Mouse (Mus musculus) CH12F3 (cell line): ENCODE data around the gene Vmn2r104.

Source experiments
- in situ Hi-C: fragments of 300-500 bp; cut with MboI; formaldehyde crosslinking; loops from 2 replicates; pipeline ENCODE4 v1.14.3; 2020; ENCODE audit warnings: low sequenced_read_pairs

The Vmn2r104 gene

GRCm38 (mm10) chr17:20048236-20048635 is at the start of gene Vmn2r104:
Gene Vmn2r104 (minus strand): TSS chr17:20048336.
- in situ Hi-C loops, result no loop called here

GRCm38 (mm10) chr17:20074090-20074489 is 26.0 kb upstream of the Vmn2r104 start:
- in situ Hi-C loops, result no loop called here

GRCm38 (mm10) chr17:20071656-20072396 is 23.7 kb upstream of the Vmn2r104 start:
- in situ Hi-C loops, result no loop called here
